Mouse (Mus musculus) embryonic facial prominence, embryonic 14.5 days (tissue): ENCODE measurements around the gene Chrdl2. TPM values are rescaled to one million over a fixed set of nuclear protein-coding genes. Genes with fewer than 3 reads are reported as not detected.
"Not testable (repeated sequence)": the region's sequence is repeated elsewhere in the genome, so short reads cannot be mapped to it uniquely, and the experiment has no call there.

Experiments
- ATAC-seq: fragments of 200-750 bp; cut with Nextera tagmentation; 2 replicates; pipeline ENCODE4 v1.8.0; 2017; ENCODE audit warnings: low read depth, moderate number of reproducible peaks, moderate TSS enrichment
- DNase-seq: peaks from one replicate; pipeline ENCODE4 v3.0.0-alpha.2; 2015; ENCODE audit warnings: low spot score
- H3K27ac ChIP-seq: fragments of 300-500 bp; sonication (generic); replicated peaks from 2 replicates; pipeline ENCODE4 v1.5.1; 2014; ENCODE audit warnings: low read depth, mild to moderate bottlenecking, low read length, moderate library complexity
- H3K27me3 ChIP-seq: fragments of 300-500 bp; sonication (generic); replicated peaks from 2 replicates; pipeline ENCODE4 v1.6.1; 2014; ENCODE audit warnings: low read length; ENCODE audit not compliant: control insufficient read depth, insufficient read depth
- H3K36me3 ChIP-seq: fragments of 300-500 bp; sonication (generic); 2 replicates; pipeline ENCODE4 v1.6.1; 2014; ENCODE audit warnings: low read length, mixed read lengths; ENCODE audit not compliant: control insufficient read depth, insufficient read depth
- H3K4me1 ChIP-seq: fragments of 300-500 bp; sonication (generic); 2 replicates; pipeline ENCODE4 v1.6.1; 2014; ENCODE audit warnings: antibody characterized with exemption, low read length; ENCODE audit not compliant: control insufficient read depth, insufficient read depth
- H3K4me2 ChIP-seq: fragments of 300-500 bp; sonication (generic); 2 replicates; pipeline ENCODE4 v1.6.1; 2014; ENCODE audit warnings: low read depth, mild to moderate bottlenecking, low read length, moderate library complexity, mixed read lengths
- H3K4me3 ChIP-seq: fragments of 300-500 bp; sonication (generic); 2 replicates; pipeline ENCODE4 v1.5.1; 2014; ENCODE audit warnings: low read depth, mild to moderate bottlenecking, low read length
- H3K9ac ChIP-seq: fragments of 300-500 bp; sonication (generic); 2 replicates; pipeline ENCODE4 v1.6.1; 2014; ENCODE audit warnings: low read depth, mild to moderate bottlenecking, low read length, moderate library complexity, mixed read lengths
- H3K9me3 ChIP-seq: fragments of 300-500 bp; sonication (generic); 2 replicates; pipeline ENCODE4 v1.6.1; 2016; ENCODE audit warnings: low read length; ENCODE audit not compliant: control insufficient read depth
- whole genome bisulfite sequencing: fragments of 180-500 bp; shearing (Covaris S2); extraction: QIAGEN DNeasy Blood & Tissue Kit; methylation state at CpG from one replicate; pipeline ENCODE4 v1.1.7; 2014; 5-methylcytosine and 5-hydroxymethylcytosine counted together
- polyA plus RNA-seq: library from polyadenylated mRNA; unstranded; fragments of >200 nt; fragmentation: Nextera tagmentation; extraction: Ambion mirVana; gene quantifications from 2 replicates; pipeline ENCODE4 v1.2.1, GENCODE M21; 2014

Chrdl2 gene
- polyA plus RNA-seq, 1 experiment from 2014 or later = 2.0 TPM

DNA sequence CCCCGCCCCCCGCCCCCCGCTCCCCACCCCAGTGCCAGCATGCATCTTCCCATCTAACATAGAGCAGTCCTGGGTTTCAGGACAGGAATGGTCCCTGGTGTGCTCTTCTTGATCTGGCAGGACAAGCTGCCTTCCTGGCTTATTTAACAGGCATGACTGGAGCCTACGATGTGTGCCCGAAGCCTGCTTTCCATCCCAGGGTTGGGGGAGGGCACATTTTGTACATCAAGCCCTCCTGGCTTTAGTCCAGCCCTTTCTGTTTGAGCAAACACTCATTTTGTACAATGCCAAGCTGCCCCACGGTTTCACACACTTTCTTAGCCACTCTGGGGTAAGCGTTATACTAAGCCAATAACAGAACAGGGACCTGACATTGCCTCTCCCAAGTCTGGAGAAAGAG lies 30.1 kb downstream of the Chrdl2 start:
- DNase-seq (peak; percentile 22), ATAC-seq (no peak)
- Histone ChIP-seq H3K27ac (no peak overlapping the region), H3K27me3 (no peaks in the 10 kb centered on the region), H3K4me3 (no peak overlapping the region), H3K4me2 (no peak overlapping the region), H3K9me3 (0 out of 2 replicates have a peak, but pooled peaks cover 3% of the 10 kb centered on the region), H3K9ac (no peak overlapping the region), H3K36me3 (no peaks in the 10 kb centered on the region), H3K4me1 (peaks cover 7% of the 10 kb centered on the region)
- WGBS = 63% methylated on average over 7 of the region's 7 CpGs

DNA sequence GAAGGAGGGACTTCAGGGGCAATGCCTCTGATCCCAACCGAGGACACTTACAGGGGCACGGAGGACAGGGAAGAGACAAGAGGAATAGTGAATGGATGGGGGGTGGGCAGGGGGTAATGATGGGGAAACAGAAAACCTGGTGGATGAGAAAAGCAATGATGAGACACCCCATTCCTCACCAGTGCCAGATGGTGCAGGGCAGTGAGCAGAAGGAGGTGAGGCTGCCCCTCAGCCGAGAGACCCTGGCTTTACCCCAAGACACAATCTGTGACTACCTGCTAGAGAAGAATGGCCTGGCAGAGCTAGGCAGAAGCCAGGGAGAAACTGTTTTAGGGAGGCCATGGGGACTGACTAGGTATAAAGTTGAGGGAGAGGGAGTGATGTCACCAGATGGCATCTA lies 30.5 kb downstream of the Chrdl2 start:
- no peak overlapping the region for H3K4me2 ChIP-seq
- no peak overlapping the region for H3K27ac ChIP-seq
- H3K9ac ChIP-seq = no peak overlapping the region
- 81% methylated on average over 3 of the region's 3 CpGs for WGBS
- H3K4me3 ChIP-seq = no peak overlapping the region
- H3K27me3 ChIP-seq = no peaks in the 10 kb centered on the region
- 0 out of 2 replicates have a peak, but pooled peaks cover 3% of the 10 kb centered on the region for H3K9me3 ChIP-seq
- H3K4me1 ChIP-seq = peaks cover 7% of the 10 kb centered on the region
- DNase-seq = no peak
- no peaks in the 10 kb centered on the region for H3K36me3 ChIP-seq
- ATAC-seq = no peak

GRCm38 (mm10) chr7:100042120-100042519 lies 36.1 kb downstream of the Chrdl2 start:
- Histone ChIP-seq H3K27ac (no peak overlapping the region), H3K4me3 (no peak overlapping the region)

GRCm38 (mm10) chr7:100043096-100043495 lies 37.1 kb downstream of the Chrdl2 start:
- ATAC-seq = no peak
- H3K9ac ChIP-seq = no peak overlapping the region

More at GRCm38 (mm10) chr7:100042120-100042519, 36.1 kb downstream of the Chrdl2 start:
- Histone ChIP-seq H3K4me2 (peak overlapping the region; percentile 40), H3K9ac (peak overlapping the region; percentile 19; the same call in 1 of the 2 replicates), H3K36me3 (no peaks in the 10 kb centered on the region), H3K27me3 (no peaks in the 10 kb centered on the region), H3K4me1 (0 out of 2 replicates have a peak, but pooled peaks cover 4% of the 10 kb centered on the region), H3K9me3 (0 out of 2 replicates have a peak, but pooled peaks cover 3% of the 10 kb centered on the region)
- ATAC-seq = peak; percentile 50; the same call in 1 of the 2 replicates
- peak; percentile 28 for DNase-seq
- 9% methylated on average over 26 of the region's 31 CpGs for WGBS

GRCm38 (mm10) chr7:100043605-100044031 lies 37.6 kb downstream of the Chrdl2 start:
- no peaks in the 10 kb centered on the region for H3K9me3 ChIP-seq
- H3K4me3 ChIP-seq = no peak overlapping the region
- no peak overlapping the region for H3K4me2 ChIP-seq
- H3K36me3 ChIP-seq = no peaks in the 10 kb centered on the region
- ATAC-seq (no peak), DNase-seq (peak; percentile 5)
- 41% methylated on average over 4 of the region's 4 CpGs for WGBS
- no peaks in the 10 kb centered on the region for H3K27me3 ChIP-seq
- H3K9ac ChIP-seq = no peak overlapping the region
- 0 out of 2 replicates have a peak, but pooled peaks cover 4% of the 10 kb centered on the region for H3K4me1 ChIP-seq
- no peak overlapping the region for H3K27ac ChIP-seq

More at GRCm38 (mm10) chr7:100043096-100043495, 37.1 kb downstream of the Chrdl2 start:
- Histone ChIP-seq H3K4me2 (no peak overlapping the region), H3K27ac (no peak overlapping the region), H3K9me3 (0 out of 2 replicates have a peak, but pooled peaks cover 3% of the 10 kb centered on the region), H3K36me3 (no peaks in the 10 kb centered on the region), H3K4me1 (0 out of 2 replicates have a peak, but pooled peaks cover 4% of the 10 kb centered on the region), H3K27me3 (no peaks in the 10 kb centered on the region), H3K4me3 (no peak overlapping the region)
- no peak for DNase-seq
- 77% methylated on average over 5 of the region's 5 CpGs for WGBS

GRCm38 (mm10) chr7:100046486-100046885 lies 40.5 kb downstream of the Chrdl2 start:
- no peaks in the 10 kb centered on the region for H3K36me3 ChIP-seq
- H3K27ac ChIP-seq = no peak overlapping the region
- no peak overlapping the region for H3K9ac ChIP-seq
- 0 out of 2 replicates have a peak, but pooled peaks cover 4% of the 10 kb centered on the region for H3K4me1 ChIP-seq
- no peak overlapping the region for H3K4me3 ChIP-seq
- H3K9me3 ChIP-seq = no peaks in the 10 kb centered on the region
- DNase-seq (no peak), ATAC-seq (no peak)
- 75% methylated on average over 2 of the region's 2 CpGs for WGBS
- no peak overlapping the region for H3K4me2 ChIP-seq
- no peaks in the 10 kb centered on the region for H3K27me3 ChIP-seq

- DNase-seq (no peak), ATAC-seq (no peak)
- Histone ChIP-seq H3K9ac (no peak overlapping the region), H3K4me3 (no peak overlapping the region), H3K4me2 (no peak overlapping the region), H3K36me3 (no peaks in the 10 kb centered on the region), H3K27me3 (no peaks in the 10 kb centered on the region), H3K9me3 (no peaks in the 10 kb centered on the region), H3K27ac (no peak overlapping the region), H3K4me1 (no peaks in the 10 kb centered on the region)
- 73% methylated on average over 4 of the region's 4 CpGs for WGBS
Measured at GRCm38 (mm10) chr7:100051904-100052303, 45.9 kb downstream of the Chrdl2 start.

GRCm38 (mm10) chr7:100052991-100053390 lies 47.0 kb downstream of the Chrdl2 start:
- H3K4me3 ChIP-seq, H3K9ac ChIP-seq, H3K4me2 ChIP-seq, H3K27me3 ChIP-seq, ATAC-seq, H3K4me1 ChIP-seq, H3K9me3 ChIP-seq, H3K36me3 ChIP-seq, H3K27ac ChIP-seq, DNase-seq: not testable (repeated sequence)
- WGBS = 89% methylated on average over 2 of the region's 2 CpGs

GRCm38 (mm10) chr7:100073959-100074358 lies 68.0 kb downstream of the Chrdl2 start:
- DNase-seq = peak; percentile 68
- no peaks in the 10 kb centered on the region for H3K27me3 ChIP-seq
- no peak overlapping the region for H3K9ac ChIP-seq
- peak; percentile 71; the same call in 1 of the 2 replicates for ATAC-seq
- peaks cover 1% of the 10 kb centered on the region; the same call in 1 of the 2 replicates for H3K36me3 ChIP-seq
- no peak overlapping the region for H3K4me3 ChIP-seq
- H3K9me3 ChIP-seq = 0 out of 2 replicates have a peak, but pooled peaks cover 4% of the 10 kb centered on the region
- H3K4me1 ChIP-seq = no peaks in the 10 kb centered on the region
- H3K4me2 ChIP-seq = no peak overlapping the region
- 65% methylated on average over 2 of the region's 2 CpGs for WGBS
- H3K27ac ChIP-seq = no peak overlapping the region
